Mouse (Mus musculus) right cerebral cortex, adult 18-20 months (tissue): ENCODE data around the gene Myt1l.

Experiments used
- DNase-seq: peaks from one replicate; pipeline ENCODE4 v3.0.0; 2022; ENCODE audit warnings: mixed read lengths

The Myt1l gene

GRCm38 (mm10) chr12:29830571-29830970, 302.4 kb downstream of the Myt1l start:
- DNase-seq, result no peak

GRCm38 (mm10) chr12:29831356-29831755, 303.2 kb downstream of the Myt1l start:
- peak; percentile 45 for DNase-seq

GRCm38 (mm10) chr12:29837301-29837791, 309.2 kb downstream of the Myt1l start:
- DNase-seq, result peak; percentile 60

GRCm38 (mm10) chr12:29838421-29838820, 310.2 kb downstream of the Myt1l start:
- DNase-seq, result no peak

GRCm38 (mm10) chr12:29849936-29850335, 321.8 kb downstream of the Myt1l start:
- no peak for DNase-seq

- DNase-seq, result no peak
Observed at GRCm38 (mm10) chr12:29854151-29854585, 326.0 kb downstream of the Myt1l start.

GRCm38 (mm10) chr12:29855007-29855406, 326.8 kb downstream of the Myt1l start:
- peak; percentile 66 for DNase-seq

- DNase-seq, result no peak
Observed at GRCm38 (mm10) chr12:29860986-29861385, 332.8 kb downstream of the Myt1l start.

GRCm38 (mm10) chr12:29868295-29868694, 340.1 kb downstream of the Myt1l start:
- DNase-seq, result no peak

GRCm38 (mm10) chr12:29868781-29869180, 340.6 kb downstream of the Myt1l start:
- no peak for DNase-seq

GRCm38 (mm10) chr12:29872156-29872815, 344.1 kb downstream of the Myt1l start:
- DNase-seq, result peak; percentile 97

GRCm38 (mm10) chr12:29873281-29873772, 345.1 kb downstream of the Myt1l start:
- no peak for DNase-seq

- DNase-seq, result no peak
Observed at GRCm38 (mm10) chr12:29877977-29878376, 349.8 kb downstream of the Myt1l start.

GRCm38 (mm10) chr12:29882871-29883617, 354.9 kb downstream of the Myt1l start:
- DNase-seq, result peak; percentile 87

GRCm38 (mm10) chr12:29884376-29884775, 356.2 kb downstream of the Myt1l start:
- DNase-seq, result peak; percentile 79

- DNase-seq, result peak; percentile 54
Observed at GRCm38 (mm10) chr12:29894669-29895068, 366.5 kb downstream of the Myt1l start.

- no peak for DNase-seq
Observed at GRCm38 (mm10) chr12:29897533-29898085, 369.4 kb downstream of the Myt1l start.

- DNase-seq, result peak; percentile 30
Observed at GRCm38 (mm10) chr12:29904101-29904874, 376.1 kb downstream of the Myt1l start.

- DNase-seq, result peak; percentile 50
Observed at GRCm38 (mm10) chr12:29907056-29907455, 378.9 kb downstream of the Myt1l start.

- DNase-seq, result no peak
Observed at GRCm38 (mm10) chr12:29916139-29916538, 388.0 kb downstream of the Myt1l start.

- no peak for DNase-seq
Observed at GRCm38 (mm10) chr12:29916807-29917206, 388.6 kb downstream of the Myt1l start.

GRCm38 (mm10) chr12:29920298-29920697, 392.1 kb downstream of the Myt1l start:
- DNase-seq, result no peak

GRCm38 (mm10) chr12:29921481-29921880, 393.3 kb downstream of the Myt1l start:
- no peak for DNase-seq
